Mouse (Mus musculus): ENCODE results near the gene Chchd4. TPM values are rescaled to one million over a fixed set of nuclear protein-coding genes. Genes with fewer than 3 reads are reported as not detected.

The Chchd4 gene
- total RNA-seq, 1 experiment from 2014 or later: 8.1 TPM

- ATAC-seq (ENCODE audit: extremely low read depth, insufficient number of reproducible peaks, low FRiP score, poor library complexity, severe bottlenecking): no peak
These were observed 58.5 kb downstream of the Chchd4 start for GRCm38 (mm10) chr6:91414890-91415289.

Other genes with a start within 250 kb of the Chchd4 start
- gene Wnt7a, start 62.2 kb downstream of the Chchd4 start, total RNA-seq (2017): not detected in 2 replicates
- gene Tmem43, start 157 bp upstream of the Chchd4 start, total RNA-seq (2017): 167 and 199 TPM in 2 replicates
- 86.9 and 89.5 TPM in 2 replicates for gene Xpc, start 42.3 kb upstream of the Chchd4 start, total RNA-seq (2017)
- gene Lsm3, start 42.4 kb upstream of the Chchd4 start, total RNA-seq (2017): 61.2 and 94.0 TPM in 2 replicates
- 143 and 169 TPM in 2 replicates for gene Slc6a6, start 210.5 kb upstream of the Chchd4 start, total RNA-seq (2017)

Data from neutrophil, adult 5-6 weeks (primary cell).